Mouse (Mus musculus) megakaryocyte, embryonic 14.5 days (primary cell): ENCODE measurements around the gene Hist1h1d.

Experiments used
- FLI1 ChIP-seq: IDR thresholded peaks from 2 replicates; pipeline ENCODE4 v1.6.1; 2012; ENCODE audit warnings: low read length, inconsistent platforms, mixed read lengths
- GATA1 ChIP-seq: IDR thresholded peaks from 3 replicates; pipeline ENCODE4 v1.6.1; 2012; ENCODE audit warnings: mixed read lengths, low read length, inconsistent platforms, borderline replicate concordance

- TF ChIP-seq GATA1 (no peak), FLI1 (no peak)
These were observed 24.8 kb downstream of the Hist1h1d start for GRCm38 (mm10) chr13:23577835-23578234.
